Mouse (Mus musculus): Measurements from ENCODE around the gene Snx4. TPM values are rescaled to one million over a fixed set of nuclear protein-coding genes. Genes with fewer than 3 reads are reported as not detected.

Snx4 gene
- polyA plus RNA-seq, 1 experiment from 2014 or later, result 98.2 TPM

- DNase-seq (no peak), ATAC-seq (ENCODE audit: low FRiP score, low TSS enrichment) (no peak)
- Histone ChIP-seq H3K4me2 (ENCODE audit: low read length) (no peak overlapping the region), H3K4me1 (ENCODE audit: control insufficient read depth, insufficient read depth, low read length) (no peaks in the 10 kb centered on the region), H3K27me3 (ENCODE audit: control insufficient read depth, insufficient read depth, low read length) (no peaks in the 10 kb centered on the region), H3K27ac (replicated peaks; ENCODE audit: low read depth, low read length) (no peak overlapping the region), H3K9ac (replicated peaks; ENCODE audit: low read length) (no peak overlapping the region), H3K36me3 (ENCODE audit: control insufficient read depth, insufficient read depth, low read length) (peaks cover 83% of the 10 kb centered on the region), H3K9me3 (ENCODE audit: control insufficient read depth, low read length) (no peaks in the 10 kb centered on the region), H3K4me3 (replicated peaks; ENCODE audit: low read depth, low read length) (no peak overlapping the region)
- 93% methylated on average over 2 of the region's 2 CpGs for WGBS
These were observed 11.9 kb upstream of the Snx4 start for GRCm38 (mm10) chr16:33239305-33239704.

- Histone ChIP-seq H3K4me3 (replicated peaks; ENCODE audit: low read depth, low read length) (no peak overlapping the region), H3K4me2 (ENCODE audit: low read length) (no peak overlapping the region), H3K27me3 (ENCODE audit: control insufficient read depth, insufficient read depth, low read length) (no peaks in the 10 kb centered on the region), H3K36me3 (ENCODE audit: control insufficient read depth, insufficient read depth, low read length) (peaks cover 63% of the 10 kb centered on the region), H3K4me1 (ENCODE audit: control insufficient read depth, insufficient read depth, low read length) (no peaks in the 10 kb centered on the region), H3K9me3 (ENCODE audit: control insufficient read depth, low read length) (no peaks in the 10 kb centered on the region), H3K9ac (replicated peaks; ENCODE audit: low read length) (no peak overlapping the region), H3K27ac (replicated peaks; ENCODE audit: low read depth, low read length) (no peak overlapping the region)
- ATAC-seq (ENCODE audit: low FRiP score, low TSS enrichment), result no peak
- no peak for DNase-seq
- 90% methylated on average over 6 of the region's 6 CpGs for WGBS
These were observed 9.2 kb upstream of the Snx4 start for GRCm38 (mm10) chr16:33242046-33242445.

GRCm38 (mm10) chr16:33244136-33244691, 7.0 kb upstream of the Snx4 start:
- Histone ChIP-seq H3K4me2 (ENCODE audit: low read length) (no peak overlapping the region), H3K27me3 (ENCODE audit: control insufficient read depth, insufficient read depth, low read length) (no peaks in the 10 kb centered on the region), H3K9ac (replicated peaks; ENCODE audit: low read length) (no peak overlapping the region), H3K36me3 (ENCODE audit: control insufficient read depth, insufficient read depth, low read length) (peaks cover 48% of the 10 kb centered on the region), H3K9me3 (ENCODE audit: control insufficient read depth, low read length) (no peaks in the 10 kb centered on the region), H3K4me3 (replicated peaks; ENCODE audit: low read depth, low read length) (no peak overlapping the region), H3K27ac (replicated peaks; ENCODE audit: low read depth, low read length) (no peak overlapping the region), H3K4me1 (ENCODE audit: control insufficient read depth, insufficient read depth, low read length) (no peaks in the 10 kb centered on the region)
- no peak for DNase-seq
- ATAC-seq (ENCODE audit: low FRiP score, low TSS enrichment), result no peak
- WGBS, result 91% methylated on average over 6 of the region's 6 CpGs

GRCm38 (mm10) chr16:33244933-33245470, 6.2 kb upstream of the Snx4 start:
- WGBS, result 96% methylated on average over 9 of the region's 9 CpGs
- DNase-seq, result no peak
- Histone ChIP-seq H3K4me1 (ENCODE audit: control insufficient read depth, insufficient read depth, low read length) (no peaks in the 10 kb centered on the region), H3K4me3 (replicated peaks; ENCODE audit: low read depth, low read length) (no peak overlapping the region), H3K27ac (replicated peaks; ENCODE audit: low read depth, low read length) (no peak overlapping the region), H3K9me3 (ENCODE audit: control insufficient read depth, low read length) (no peaks in the 10 kb centered on the region), H3K4me2 (ENCODE audit: low read length) (no peak overlapping the region), H3K9ac (replicated peaks; ENCODE audit: low read length) (no peak overlapping the region), H3K27me3 (ENCODE audit: control insufficient read depth, insufficient read depth, low read length) (no peaks in the 10 kb centered on the region), H3K36me3 (ENCODE audit: control insufficient read depth, insufficient read depth, low read length) (peaks cover 40% of the 10 kb centered on the region)
- no peak for ATAC-seq (ENCODE audit: low FRiP score, low TSS enrichment)

- H3K27ac ChIP-seq (replicated peaks; ENCODE audit: low read depth, low read length), result no peak overlapping the region
- H3K9ac ChIP-seq (replicated peaks; ENCODE audit: low read length), result no peak overlapping the region
- H3K9me3 ChIP-seq (ENCODE audit: control insufficient read depth, low read length), result no peaks in the 10 kb centered on the region
- DNase-seq, result no peak
- no peak for ATAC-seq (ENCODE audit: low FRiP score, low TSS enrichment)
- H3K4me2 ChIP-seq (ENCODE audit: low read length), result no peak overlapping the region
- no peak overlapping the region for H3K4me3 ChIP-seq (replicated peaks; ENCODE audit: low read depth, low read length)
- H3K27me3 ChIP-seq (ENCODE audit: control insufficient read depth, insufficient read depth, low read length), result no peaks in the 10 kb centered on the region
- WGBS, result 82% methylated on average over 5 of the region's 5 CpGs
- H3K4me1 ChIP-seq (ENCODE audit: control insufficient read depth, insufficient read depth, low read length), result no peaks in the 10 kb centered on the region
- H3K36me3 ChIP-seq (ENCODE audit: control insufficient read depth, insufficient read depth, low read length), result peaks cover 28% of the 10 kb centered on the region
These were observed 4.7 kb upstream of the Snx4 start for GRCm38 (mm10) chr16:33246526-33246925.

- Histone ChIP-seq H3K36me3 (ENCODE audit: control insufficient read depth, insufficient read depth, low read length) (peaks cover 23% of the 10 kb centered on the region), H3K4me3 (replicated peaks; ENCODE audit: low read depth, low read length) (no peak overlapping the region), H3K9me3 (ENCODE audit: control insufficient read depth, low read length) (no peaks in the 10 kb centered on the region), H3K4me1 (ENCODE audit: control insufficient read depth, insufficient read depth, low read length) (no peaks in the 10 kb centered on the region), H3K4me2 (ENCODE audit: low read length) (no peak overlapping the region), H3K27ac (replicated peaks; ENCODE audit: low read depth, low read length) (no peak overlapping the region), H3K27me3 (ENCODE audit: control insufficient read depth, insufficient read depth, low read length) (no peaks in the 10 kb centered on the region), H3K9ac (replicated peaks; ENCODE audit: low read length) (no peak overlapping the region)
- 88% methylated on average over 2 of the region's 2 CpGs for WGBS
- DNase-seq, result no peak
- no peak for ATAC-seq (ENCODE audit: low FRiP score, low TSS enrichment)
These were observed 4.2 kb upstream of the Snx4 start for GRCm38 (mm10) chr16:33247006-33247405.

GRCm38 (mm10) chr16:33250651-33251120, 556 bp upstream of the Snx4 start:
- H3K4me1 ChIP-seq (ENCODE audit: control insufficient read depth, insufficient read depth, low read length), result peaks cover 10% of the 10 kb centered on the region; the same call in 1 of the 2 replicates
- H3K27ac ChIP-seq (replicated peaks; ENCODE audit: low read depth, low read length), result no peak overlapping the region
- peak overlapping the region; percentile 91; the same call in 1 of the 2 replicates for H3K9ac ChIP-seq (replicated peaks; ENCODE audit: low read length)
- peak overlapping the region; percentile 92 for H3K4me3 ChIP-seq (replicated peaks; ENCODE audit: low read depth, low read length)
- peak overlapping the region; percentile 52 for H3K4me2 ChIP-seq (ENCODE audit: low read length)
- WGBS, result 25% methylated on average over 9 of the region's 9 CpGs
- DNase-seq, result peak; percentile 40
- no peaks in the 10 kb centered on the region for H3K36me3 ChIP-seq (ENCODE audit: control insufficient read depth, insufficient read depth, low read length)
- H3K9me3 ChIP-seq (ENCODE audit: control insufficient read depth, low read length), result no peaks in the 10 kb centered on the region
- ATAC-seq (ENCODE audit: low FRiP score, low TSS enrichment), result no peak
- no peaks in the 10 kb centered on the region for H3K27me3 ChIP-seq (ENCODE audit: control insufficient read depth, insufficient read depth, low read length)

- ATAC-seq (ENCODE audit: low FRiP score, low TSS enrichment), result no peak
- no peak overlapping the region for H3K4me2 ChIP-seq (ENCODE audit: low read length)
- no peak overlapping the region for H3K9ac ChIP-seq (replicated peaks; ENCODE audit: low read length)
- H3K4me3 ChIP-seq (replicated peaks; ENCODE audit: low read depth, low read length), result no peak overlapping the region
- H3K36me3 ChIP-seq (ENCODE audit: control insufficient read depth, insufficient read depth, low read length), result no peaks in the 10 kb centered on the region
- DNase-seq, result no peak
- H3K27me3 ChIP-seq (ENCODE audit: control insufficient read depth, insufficient read depth, low read length), result no peaks in the 10 kb centered on the region
- H3K4me1 ChIP-seq (ENCODE audit: control insufficient read depth, insufficient read depth, low read length), result peaks cover 11% of the 10 kb centered on the region; the same call in 1 of the 2 replicates
- 88% methylated on average over 7 of the region's 7 CpGs for WGBS
- H3K9me3 ChIP-seq (ENCODE audit: control insufficient read depth, low read length), result no peaks in the 10 kb centered on the region
- no peak overlapping the region for H3K27ac ChIP-seq (replicated peaks; ENCODE audit: low read depth, low read length)
These were observed 4.4 kb downstream of the Snx4 start for GRCm38 (mm10) chr16:33255601-33256000.

- Histone ChIP-seq H3K4me3 (replicated peaks; ENCODE audit: low read depth, low read length) (no peak overlapping the region), H3K27me3 (ENCODE audit: control insufficient read depth, insufficient read depth, low read length) (no peaks in the 10 kb centered on the region), H3K36me3 (ENCODE audit: control insufficient read depth, insufficient read depth, low read length) (no peaks in the 10 kb centered on the region), H3K27ac (replicated peaks; ENCODE audit: low read depth, low read length) (no peak overlapping the region), H3K4me2 (ENCODE audit: low read length) (no peak overlapping the region), H3K4me1 (ENCODE audit: control insufficient read depth, insufficient read depth, low read length) (peaks cover 3% of the 10 kb centered on the region; the same call in 1 of the 2 replicates), H3K9me3 (ENCODE audit: control insufficient read depth, low read length) (no peaks in the 10 kb centered on the region), H3K9ac (replicated peaks; ENCODE audit: low read length) (no peak overlapping the region)
- ATAC-seq (ENCODE audit: low FRiP score, low TSS enrichment), result no peak
- no peak for DNase-seq
- WGBS, result 88% methylated on average over 2 of the region's 2 CpGs
These were observed 7.3 kb downstream of the Snx4 start for GRCm38 (mm10) chr16:33258530-33258929.
